Mouse (Mus musculus) brain, embryonic 14.5 days (tissue): Measurements from ENCODE around the gene Adcy5.

Experiments used
- CTCF ChIP-seq: fragments of 200-500 bp; IDR thresholded peaks from 2 replicates; pipeline ENCODE4 v1.5.1; 2012; ENCODE audit warnings: inconsistent platforms, mild to moderate bottlenecking, moderate library complexity, borderline replicate concordance; ENCODE audit not compliant: insufficient read depth, insufficient read length; ENCODE audit errors: extremely low read depth
- POLR2A ChIP-seq: fragments of 200-500 bp; IDR thresholded peaks from 2 replicates; pipeline ENCODE4 v1.6.1; 2012; ENCODE audit warnings: mild to moderate bottlenecking, inconsistent platforms, borderline replicate concordance; ENCODE audit not compliant: poor library complexity, insufficient read depth, insufficient read length, severe bottlenecking; ENCODE audit errors: extremely low read depth

GRCm38 (mm10) chr16:35141839-35142238 is 12.8 kb upstream of the Adcy5 start:
- TF ChIP-seq CTCF (no peak), POLR2A (no peak)
